Mouse (Mus musculus) adrenal gland, postnatal 14 days (tissue): Measurements from ENCODE around the gene Sema4b. TPM values are rescaled to one million over a fixed set of nuclear protein-coding genes. Genes with fewer than 3 reads are reported as not detected.
A peak's percentile ranks its signal among the peaks of the same experiment; 100 is the strongest.

Source experiments
- DNase-seq: peaks from one replicate; pipeline ENCODE4 v3.0.0; 2021; ENCODE audit warnings: mixed read lengths
- total RNA-seq: library from RNA; stranded (reverse); gene quantifications from 2 replicates; pipeline ENCODE4 v1.2.3, GENCODE M21; 2021

The Sema4b gene
- total RNA-seq, 1 experiment from 2014 or later = 46.9 TPM

DNA sequence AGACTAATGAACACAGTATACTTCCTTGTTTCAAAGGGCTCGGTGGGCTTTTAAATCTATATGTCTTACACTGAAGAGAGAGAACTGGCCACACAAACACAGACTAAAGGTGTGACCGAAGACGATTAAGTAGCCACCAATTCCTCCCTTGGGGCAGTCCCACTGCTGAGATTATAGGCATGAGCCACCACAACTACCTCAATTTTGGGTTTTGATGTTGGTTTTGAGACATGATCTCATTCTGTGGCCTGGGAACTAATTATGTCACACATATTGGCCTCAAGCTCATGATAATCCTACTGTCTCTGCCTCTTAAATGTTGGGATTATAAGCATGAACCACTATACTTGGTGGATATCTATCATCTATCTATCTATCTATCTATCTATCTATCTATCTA is 9.2 kb upstream of the Sema4b start:
- no peak for DNase-seq

DNA sequence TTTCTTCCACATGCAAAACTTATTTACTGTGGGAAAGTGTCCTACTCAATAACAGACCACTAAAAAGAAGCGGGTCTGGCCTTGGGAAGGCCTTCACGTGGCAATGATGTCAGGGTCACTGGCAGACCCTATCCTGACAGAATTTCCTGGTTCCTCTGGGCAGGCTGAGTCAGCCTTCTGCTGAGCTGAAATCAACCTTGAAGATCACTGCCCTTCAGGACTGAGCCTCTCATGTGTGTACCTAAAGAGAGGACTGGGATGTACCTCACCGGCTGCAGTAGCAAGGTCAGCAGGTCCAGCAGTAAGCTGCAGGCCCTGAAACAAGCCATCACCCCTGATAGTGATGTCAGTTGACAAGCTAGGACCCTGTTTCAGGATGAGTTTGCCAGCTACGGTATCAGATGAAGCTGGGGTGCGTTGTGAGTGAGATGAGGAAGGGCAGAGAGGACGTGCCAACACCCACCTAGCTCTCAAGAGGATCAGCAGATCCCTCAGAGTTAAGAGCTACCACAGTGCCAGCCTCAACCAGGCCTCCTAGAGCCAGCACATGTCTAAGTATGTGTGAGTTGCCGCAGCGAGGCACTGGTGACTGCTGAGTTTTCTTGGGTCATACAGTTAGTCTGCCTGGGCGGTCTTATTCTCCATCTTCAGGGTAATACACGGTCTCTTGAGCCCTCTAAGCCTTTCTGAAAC is 8.5 kb upstream of the Sema4b start:
- DNase-seq = peak; percentile 61

DNA sequence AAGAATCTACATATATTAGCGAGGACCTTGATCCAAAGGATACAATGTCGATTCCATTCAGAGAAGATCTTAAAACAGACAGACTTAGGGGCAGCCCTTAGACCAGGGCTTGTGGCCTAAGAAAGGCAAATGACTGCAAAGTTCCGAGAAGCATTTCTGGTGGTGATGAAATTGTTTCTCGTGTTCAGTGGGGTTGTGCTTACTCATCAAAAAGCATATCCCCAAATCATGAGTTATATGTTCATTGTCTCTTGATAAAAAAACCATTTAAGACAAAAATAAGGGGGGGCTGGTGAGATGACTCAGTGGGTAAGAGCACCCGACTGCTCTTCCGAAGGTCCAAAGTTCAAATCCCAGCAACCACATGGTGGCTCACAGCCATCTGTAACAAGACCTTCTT is 7.3 kb upstream of the Sema4b start:
- DNase-seq = no peak

DNA sequence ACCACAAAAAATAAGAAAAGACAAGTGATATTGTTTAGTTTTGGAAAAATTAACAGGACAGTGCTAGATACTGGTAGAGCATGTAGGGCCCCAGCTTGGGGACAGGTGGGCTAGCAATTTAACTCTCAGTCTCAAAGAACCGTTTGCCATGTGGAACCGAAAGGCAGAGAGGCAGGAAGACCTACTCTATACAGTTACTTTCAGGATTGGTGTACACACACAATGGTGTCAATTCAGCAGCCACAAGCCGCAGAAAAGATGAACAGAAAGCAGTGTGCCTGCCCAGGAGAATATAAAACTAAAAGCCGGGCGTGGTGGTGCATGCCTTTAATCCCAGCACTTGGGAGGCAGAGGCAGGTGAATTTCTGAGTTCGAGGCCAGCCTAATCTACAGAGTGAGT is 6.9 kb upstream of the Sema4b start:
- DNase-seq = no peak

DNA sequence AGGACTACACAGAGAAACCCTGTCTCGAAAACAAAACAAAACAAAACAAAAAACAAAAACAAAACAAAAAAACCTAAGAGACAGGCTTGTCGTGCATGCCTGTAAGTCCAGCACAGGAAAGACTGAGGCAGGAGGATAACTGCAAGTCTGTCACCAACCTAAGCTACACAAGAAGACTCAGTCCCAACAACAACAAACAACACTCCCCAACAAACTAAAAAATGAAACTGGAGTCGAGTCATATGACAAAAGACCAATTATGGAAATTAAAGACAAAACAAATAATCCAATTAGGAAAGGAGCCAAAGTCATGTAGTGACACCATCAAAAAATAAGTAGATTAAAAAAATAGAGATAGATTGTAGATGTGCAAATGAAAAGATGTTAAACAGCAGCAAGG is 6.4 kb upstream of the Sema4b start:
- no peak for DNase-seq

DNA sequence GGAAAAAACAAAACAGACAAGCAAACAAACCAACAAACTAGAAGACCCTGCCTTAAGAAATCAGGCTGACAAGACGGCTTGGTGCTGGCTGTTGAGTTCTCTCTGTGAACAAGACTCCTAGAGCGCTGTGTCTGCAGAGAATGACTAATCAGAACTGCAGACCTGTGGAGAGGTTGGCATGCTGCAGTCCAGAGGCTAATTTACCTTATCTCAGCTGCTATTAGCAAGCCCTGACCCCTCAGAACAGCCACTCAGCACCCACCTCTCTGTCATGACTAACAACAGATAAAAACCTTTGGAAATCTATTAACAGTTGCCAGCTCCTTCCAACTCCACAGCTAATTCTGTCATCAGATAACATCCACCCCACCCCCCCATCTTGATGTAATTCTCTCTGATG is 5.6 kb upstream of the Sema4b start:
- DNase-seq = peak; percentile 8

DNA sequence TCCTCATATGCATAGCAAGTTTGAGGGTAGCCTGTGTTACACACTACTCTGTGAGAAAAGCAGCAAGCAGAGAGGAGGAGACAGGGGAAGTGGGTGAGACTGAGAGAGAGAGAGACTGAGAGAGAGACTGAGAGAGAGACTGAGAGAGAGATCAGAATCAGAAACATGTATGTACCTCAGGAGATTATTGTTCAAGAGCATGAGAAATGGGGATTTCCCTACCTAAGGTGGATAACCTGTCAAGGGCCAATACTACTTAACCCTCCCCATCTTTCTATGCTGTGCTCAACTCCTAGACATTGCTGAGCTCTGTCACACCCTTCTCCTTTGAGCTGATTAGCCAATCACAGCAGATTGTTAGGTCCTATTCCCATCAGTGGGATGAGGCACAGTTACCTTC is 4.5 kb upstream of the Sema4b start:
- DNase-seq = no peak

DNA sequence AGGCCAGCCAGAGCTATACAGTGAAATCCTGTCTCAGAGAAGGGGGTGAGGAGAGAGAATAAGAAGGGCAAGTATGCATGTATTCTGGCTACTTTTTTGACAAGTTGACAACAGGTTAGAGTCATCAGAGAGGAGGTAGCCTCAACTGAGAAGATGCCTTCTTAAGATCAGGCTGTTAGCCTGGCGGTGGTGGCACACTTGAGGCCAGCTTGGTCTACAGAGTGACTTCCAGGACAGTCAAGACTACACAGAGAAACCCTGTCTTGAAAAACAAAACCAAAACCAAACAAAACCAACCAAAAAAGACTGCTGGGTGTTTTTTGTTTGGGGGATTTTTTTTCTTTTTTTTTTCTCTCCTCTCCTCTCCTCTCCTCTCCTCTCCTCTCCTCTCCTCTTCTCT is 3.2 kb upstream of the Sema4b start:
- DNase-seq = no peak

DNA sequence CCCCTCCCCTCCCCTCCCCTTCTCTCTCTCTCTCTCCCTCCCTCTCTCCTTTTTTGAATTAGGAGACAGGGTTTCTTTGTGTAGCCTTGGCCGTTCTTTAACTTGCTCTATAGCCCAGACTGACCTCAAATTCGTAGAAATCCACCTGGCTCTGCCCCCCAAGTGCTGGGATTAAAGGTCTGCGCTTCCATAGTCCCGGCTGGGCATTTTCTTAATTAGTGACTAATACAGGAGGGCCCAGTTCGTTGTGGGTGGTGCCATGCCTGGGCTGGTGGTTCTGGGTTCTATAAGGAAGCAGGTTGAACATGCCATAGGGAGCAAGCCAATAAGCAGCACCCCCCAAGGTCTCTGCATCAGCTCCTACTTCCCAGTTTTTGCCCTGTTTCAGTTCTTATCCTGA is 2.7 kb upstream of the Sema4b start:
- no peak for DNase-seq

DNA sequence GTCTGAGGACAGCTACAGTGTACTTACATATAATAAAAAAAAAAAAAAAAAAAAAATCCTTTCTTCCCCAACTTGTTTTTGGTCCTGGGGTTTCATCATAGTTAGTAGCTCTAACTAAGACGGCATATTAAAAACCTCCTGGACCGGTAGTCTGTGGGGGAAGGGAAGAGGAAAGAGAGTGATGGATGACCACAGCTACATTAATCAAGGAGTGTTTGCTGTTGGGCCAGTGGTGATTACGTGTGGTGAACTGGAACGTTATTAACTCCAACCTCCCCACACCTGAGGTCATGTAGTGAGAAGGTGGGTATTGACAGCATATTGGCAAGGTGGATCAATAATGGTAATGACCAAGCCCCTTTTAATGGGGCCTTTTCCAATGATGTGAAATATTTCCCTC is 2.1 kb upstream of the Sema4b start:
- DNase-seq = peak; percentile 17

DNA sequence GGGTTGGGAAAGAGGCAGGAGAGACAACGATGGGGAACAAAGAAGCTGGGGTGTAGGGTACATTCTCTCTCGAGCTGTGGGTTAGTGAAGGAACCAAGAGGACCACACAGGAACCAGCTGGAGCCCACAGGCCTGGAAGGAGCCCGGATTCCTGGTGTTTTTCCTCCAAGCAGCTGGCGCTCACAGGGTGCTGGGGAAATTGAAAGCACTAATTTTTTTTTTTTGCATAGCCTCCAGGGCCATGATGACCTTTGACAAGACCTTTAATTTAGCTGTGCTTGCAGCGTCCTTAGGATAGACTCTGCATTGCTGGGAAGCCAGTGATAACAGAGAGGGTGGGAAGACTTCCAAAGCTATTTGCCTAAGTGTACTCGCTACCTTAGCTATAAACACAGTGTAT is 1.7 kb upstream of the Sema4b start:
- peak; percentile 40 for DNase-seq

DNA sequence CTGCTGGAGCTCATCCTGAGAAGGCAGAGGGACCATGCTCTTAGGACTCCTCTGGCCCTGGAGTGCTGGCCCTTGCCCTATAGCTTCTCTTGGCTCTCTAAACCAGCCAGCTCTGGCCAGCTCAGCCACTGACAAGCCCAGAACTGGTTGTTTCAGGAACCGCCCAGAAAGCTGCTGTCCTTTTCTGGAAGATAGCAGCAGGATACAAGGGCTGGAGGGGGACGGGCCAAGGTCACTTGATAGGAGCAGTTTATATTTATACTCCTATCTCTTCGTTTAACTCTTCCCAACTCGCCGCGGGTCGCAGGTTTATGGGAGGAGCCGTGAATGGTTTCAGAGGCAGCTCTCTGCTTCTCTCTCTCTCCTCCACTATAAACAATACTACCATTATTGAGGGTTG is 620 bp upstream of the Sema4b start:
- DNase-seq = peak; percentile 84

DNA sequence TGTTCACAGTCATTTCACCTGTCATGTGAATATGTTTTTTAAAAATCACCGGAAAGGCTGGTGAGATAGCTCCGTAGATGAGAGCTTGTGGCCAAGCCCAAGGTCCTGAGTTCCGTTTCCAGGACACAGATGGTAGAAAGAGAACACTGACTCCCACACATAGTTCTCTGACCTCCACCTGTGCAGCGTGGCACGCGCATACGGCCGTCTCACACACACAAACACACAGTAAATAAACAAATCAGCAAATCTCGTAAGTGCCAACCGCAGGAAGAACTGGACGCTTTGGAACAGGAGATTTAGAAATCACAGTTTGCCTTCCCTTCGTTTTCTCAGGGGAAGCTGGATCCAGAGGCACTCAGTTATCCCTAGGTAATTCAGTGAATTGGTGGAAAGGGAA is 860 bp downstream of the Sema4b start:
- DNase-seq = no peak

DNA sequence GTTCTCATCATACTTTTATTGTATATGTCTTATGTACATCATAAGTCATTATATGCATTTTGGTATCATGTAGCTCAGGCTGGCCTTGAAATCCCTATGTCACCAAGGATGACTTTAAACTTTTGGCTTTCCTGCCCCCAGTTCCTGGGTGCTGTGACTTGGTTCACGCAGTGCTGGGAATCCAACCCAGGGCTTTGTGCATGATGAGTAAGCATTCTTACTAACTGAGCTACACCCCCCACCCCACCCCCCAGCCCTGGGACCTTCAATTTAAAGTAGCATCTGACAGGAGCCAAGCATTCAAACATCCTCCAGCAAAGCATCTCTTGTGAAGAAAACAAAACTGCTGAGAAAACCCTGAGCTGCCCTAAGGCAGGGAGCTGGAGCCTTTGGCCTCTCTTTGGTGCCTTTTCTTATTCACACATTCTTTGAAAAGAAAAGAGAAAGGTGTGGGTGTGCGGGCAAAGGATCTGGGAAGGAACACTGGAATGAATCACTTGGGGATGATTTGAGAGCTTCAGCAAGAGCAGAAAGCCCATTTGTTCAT is 2.0 kb downstream of the Sema4b start:
- DNase-seq = no peak

DNA sequence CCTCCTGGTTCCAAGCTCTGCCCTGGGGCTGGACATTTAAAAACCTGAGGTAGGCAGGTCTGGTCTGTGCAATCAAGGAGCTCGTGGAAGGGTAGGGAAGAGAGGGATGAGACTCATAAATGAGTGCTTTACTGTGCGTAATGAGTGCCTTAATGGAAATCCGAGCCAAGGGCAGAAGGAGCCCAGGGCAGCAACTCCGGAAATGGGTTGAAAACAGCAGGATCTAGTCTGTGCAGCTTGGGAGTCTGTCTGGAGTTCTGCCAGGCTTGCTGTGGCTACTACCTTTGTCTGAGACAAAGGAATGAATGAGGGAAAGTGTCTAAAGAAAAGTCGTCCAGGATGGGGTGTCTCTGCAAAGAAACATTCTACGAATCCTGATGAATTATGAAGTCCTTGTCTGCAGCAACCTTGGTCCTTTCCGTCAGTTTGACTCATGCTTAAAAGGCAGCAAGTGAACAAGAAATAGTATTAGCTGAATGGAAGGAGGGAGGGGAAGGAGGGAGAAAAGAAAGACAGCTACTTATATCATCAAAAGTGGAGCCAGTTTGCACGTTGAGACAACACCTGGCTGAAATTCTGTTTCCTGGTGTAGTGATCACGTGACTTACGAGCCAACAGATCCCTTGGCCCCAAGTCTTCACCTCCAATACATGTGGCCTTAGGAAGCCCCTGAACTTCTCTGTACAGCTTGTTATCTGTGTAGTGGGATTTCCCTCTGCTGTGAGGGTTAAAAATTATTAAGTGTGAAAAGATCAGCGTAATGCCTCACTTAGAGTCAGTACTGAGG is 2.7 kb downstream of the Sema4b start:
- peak; percentile 59 for DNase-seq

DNA sequence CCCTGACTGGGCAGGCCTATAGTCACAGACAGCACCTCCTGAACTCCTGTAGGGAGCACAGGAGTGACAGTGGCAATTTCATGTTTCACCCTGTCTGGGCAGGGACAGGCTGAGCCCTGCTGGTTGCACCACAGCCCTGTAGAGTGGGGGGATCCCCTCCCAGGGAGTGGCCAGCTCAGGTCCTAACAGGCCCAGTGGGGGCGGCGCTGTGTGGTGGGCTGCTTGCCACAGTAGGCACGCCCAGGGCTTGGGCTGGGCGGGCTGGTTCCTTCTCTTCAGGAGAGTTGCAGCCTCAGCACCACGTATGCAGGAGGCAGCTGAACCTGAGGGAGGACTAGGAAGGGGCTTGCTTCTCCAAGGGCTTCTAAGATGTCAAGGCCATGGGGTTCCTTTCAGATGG is 4.8 kb downstream of the Sema4b start:
- DNase-seq = peak; percentile 47

DNA sequence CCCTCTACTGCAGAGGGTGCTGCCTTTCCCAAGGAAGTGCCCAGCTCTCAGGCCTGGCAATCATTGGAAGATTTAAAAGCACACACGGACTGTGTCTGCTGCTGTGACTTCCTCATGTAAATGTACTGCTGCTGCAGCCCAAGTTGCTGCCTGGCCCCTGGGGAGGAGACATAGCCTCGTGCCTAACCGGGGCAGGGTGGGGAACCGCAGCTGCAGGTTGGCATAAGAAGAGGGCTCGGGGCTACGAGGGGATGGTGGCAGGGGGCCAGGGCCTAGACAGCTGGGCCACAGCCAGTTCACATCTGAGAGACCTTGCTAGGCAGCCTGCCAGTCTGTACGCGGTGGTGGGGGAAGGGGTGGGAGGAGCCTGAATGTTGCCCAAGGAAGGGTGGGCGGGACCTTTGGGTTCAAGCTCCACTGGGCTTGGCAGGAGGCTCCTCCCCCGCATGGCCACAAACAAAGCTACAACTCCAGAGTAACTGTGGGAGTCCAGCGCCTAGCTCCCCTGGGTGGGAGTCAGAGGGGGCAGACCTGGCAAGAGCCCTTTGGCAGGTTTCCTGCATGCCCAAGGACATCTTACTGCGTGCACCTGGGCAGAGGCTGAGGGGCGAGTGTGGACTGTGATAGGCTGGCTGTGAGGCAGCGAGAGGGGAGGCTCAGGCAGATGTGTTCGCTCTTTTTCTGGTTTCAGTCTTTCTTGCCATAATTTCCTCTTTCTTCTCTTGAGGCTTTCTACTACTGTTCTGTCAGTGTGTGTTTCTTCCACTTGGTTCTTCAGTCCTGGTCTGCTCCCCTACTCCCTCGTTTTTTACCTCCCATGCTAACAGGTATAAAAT is 5.8 kb downstream of the Sema4b start:
- DNase-seq = peak; percentile 94

DNA sequence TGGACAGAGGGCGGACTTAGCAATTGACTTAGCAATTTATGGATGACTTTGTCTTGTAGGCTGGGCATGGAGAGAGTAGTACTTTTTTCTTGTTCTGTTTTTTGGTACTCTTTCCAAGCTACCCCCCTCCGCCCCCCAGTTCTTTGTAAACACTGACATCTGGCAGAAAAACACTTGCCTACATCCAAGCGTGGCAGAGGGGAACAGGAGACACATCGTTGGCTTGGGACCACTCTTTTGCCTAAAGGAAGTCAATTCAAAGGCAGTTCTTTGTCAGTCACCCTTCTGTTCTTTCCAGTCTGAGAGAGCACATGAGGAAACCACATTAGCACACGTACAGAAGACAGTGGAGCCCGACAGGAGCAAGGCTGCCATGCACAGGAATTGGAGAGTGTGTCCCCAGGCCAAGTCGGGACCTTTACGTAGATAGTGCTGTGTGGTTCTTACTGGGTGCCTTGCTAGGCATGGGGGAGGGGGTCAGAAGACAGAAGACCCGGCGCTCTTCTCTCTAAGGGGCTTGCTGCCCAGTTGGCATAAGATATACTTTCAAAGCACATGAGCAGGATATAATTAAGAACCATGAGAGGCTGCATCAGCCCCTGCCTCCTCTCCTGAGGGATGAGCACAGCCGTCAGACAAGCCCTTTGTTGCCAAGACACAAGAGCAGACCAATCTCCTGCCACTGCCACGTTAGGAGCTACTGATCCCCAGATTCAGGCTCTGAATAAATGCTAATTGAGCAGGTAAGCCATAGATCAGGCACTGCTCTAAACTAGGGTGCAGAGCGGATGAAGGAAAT is 7.5 kb downstream of the Sema4b start:
- DNase-seq = no peak

DNA sequence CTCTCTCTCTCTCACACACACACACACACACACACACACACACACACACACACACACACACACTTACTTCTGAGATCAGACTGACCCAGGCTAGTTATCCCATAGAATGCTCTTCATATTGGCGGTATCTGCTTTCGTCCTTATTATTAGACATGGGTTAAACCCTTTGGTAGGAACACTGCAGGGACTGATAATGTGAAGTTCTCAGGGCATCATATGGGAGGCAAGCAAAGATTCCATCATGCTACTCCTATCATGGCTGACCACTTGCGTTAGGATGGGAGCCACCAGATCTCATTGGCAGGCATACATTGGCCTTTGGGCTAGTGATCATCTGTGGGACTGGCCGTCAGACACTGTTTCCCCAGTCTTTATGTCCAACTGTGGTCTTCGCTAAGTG is 8.5 kb downstream of the Sema4b start:
- no peak for DNase-seq

DNA sequence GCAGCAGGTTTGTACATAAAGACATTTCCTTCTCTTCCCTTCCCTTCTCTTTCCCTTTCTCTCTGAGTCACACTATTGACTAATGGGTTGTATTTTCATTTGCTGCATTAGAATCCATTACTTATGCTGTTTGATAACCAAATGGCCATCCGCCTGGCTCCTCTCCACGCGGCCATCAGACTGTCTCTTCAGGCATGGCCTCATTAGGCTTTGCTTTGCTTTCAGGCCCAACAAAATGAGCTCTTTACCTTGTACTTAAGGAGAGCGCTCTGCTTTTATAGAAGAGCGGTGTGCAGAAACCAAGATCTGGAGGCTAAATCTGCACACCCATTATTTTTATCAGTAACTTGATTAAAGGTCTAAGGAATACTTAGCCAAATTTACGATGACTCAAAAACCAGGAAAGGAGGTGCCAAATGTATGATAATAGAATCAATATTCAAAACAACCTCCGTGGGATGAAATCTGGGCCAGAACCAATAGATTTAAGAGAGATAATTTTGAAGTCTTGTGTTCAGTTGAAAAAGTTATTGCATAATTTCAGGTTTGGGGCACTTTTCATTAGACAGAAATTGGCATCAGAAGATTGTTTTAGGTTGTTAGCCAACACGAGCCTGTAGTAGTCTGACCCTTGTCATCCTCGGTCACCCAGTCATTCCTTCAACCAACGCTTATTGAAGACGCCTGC is 9.1 kb downstream of the Sema4b start:
- no peak for DNase-seq

DNA sequence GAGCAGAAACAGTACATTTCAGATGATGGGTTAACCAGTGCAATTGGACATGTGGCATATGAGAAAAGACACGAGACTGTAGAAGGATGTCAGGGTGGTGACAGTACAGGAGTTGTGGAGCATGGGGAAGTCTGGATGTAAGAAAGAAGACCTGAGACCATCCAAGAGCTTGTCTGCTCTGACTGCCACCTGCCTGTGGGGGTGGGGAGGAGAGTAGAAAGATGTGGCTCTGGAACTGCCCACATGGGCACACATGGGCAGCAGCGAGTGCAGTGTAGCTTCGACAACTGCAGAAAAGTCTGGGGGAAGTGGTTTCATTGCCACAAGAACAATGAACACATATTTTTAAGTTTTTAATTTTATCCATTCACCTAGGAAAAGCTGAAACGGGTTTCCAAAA is 10.7 kb downstream of the Sema4b start:
- peak; percentile 56 for DNase-seq
